Mouse (Mus musculus) G1E (cell line): ENCODE results near the gene Itgae. TPM values are rescaled to one million over a fixed set of nuclear protein-coding genes. Genes with fewer than 3 reads are reported as not detected.

Source experiments
- ATAC-seq: 2 replicates; pipeline ENCODE4 v1.8.0; 2016; ENCODE audit warnings: mild to moderate bottlenecking; ENCODE audit not compliant: insufficient number of reproducible peaks, poor library complexity, low FRiP score, severe bottlenecking; ENCODE audit errors: extremely low read depth
- DNase-seq: peaks from one replicate; pipeline ENCODE4 v3.0.0; 2012; ENCODE audit warnings: low spot score
- H3K27me3 ChIP-seq: 2 replicates; pipeline ENCODE4 v1.6.1; 2012; ENCODE audit warnings: mild to moderate bottlenecking, low read length, inconsistent platforms; ENCODE audit not compliant: insufficient read depth
- H3K36me3 ChIP-seq: replicated peaks from 2 replicates; pipeline ENCODE3; 2012; ENCODE audit warnings: mild to moderate bottlenecking, inconsistent platforms
- H3K4me1 ChIP-seq: 2 replicates; pipeline ENCODE4 v1.6.1; 2012; ENCODE audit warnings: low read depth, low read length, inconsistent platforms, mixed read lengths; ENCODE audit not compliant: insufficient read depth
- H3K4me3 ChIP-seq: 2 replicates; pipeline ENCODE4 v1.5.1; 2012; ENCODE audit warnings: low read depth, mild to moderate bottlenecking, inconsistent platforms, low read length, moderate library complexity, mixed read lengths
- H3K9me3 ChIP-seq: replicated peaks from 2 replicates; pipeline ENCODE4 v1.6.1; 2012; ENCODE audit warnings: inconsistent platforms
- CTCF ChIP-seq: IDR thresholded peaks from 2 replicates; pipeline ENCODE4 v1.5.1; 2012; ENCODE audit warnings: low read depth, low read length, inconsistent platforms, mixed read lengths
- GATA1 ChIP-seq: IDR thresholded peaks from 2 replicates; pipeline ENCODE4 v1.6.1; 2012; ENCODE audit warnings: borderline replicate concordance, low read length, inconsistent platforms, mixed read lengths
- GATA2 ChIP-seq: IDR thresholded peaks from 2 replicates; pipeline ENCODE4 v1.6.1; 2012; ENCODE audit warnings: low read depth, low read length, inconsistent platforms, borderline replicate concordance
- POLR2AphosphoS5 ChIP-seq: IDR thresholded peaks from 2 replicates; pipeline ENCODE4 v1.6.1; 2012; ENCODE audit warnings: low read depth, low read length, inconsistent platforms; ENCODE audit not compliant: insufficient replicate concordance
- TAL1 ChIP-seq: conservative IDR thresholded peaks from 2 replicates; pipeline ENCODE4 v1.6.1; 2012; ENCODE audit warnings: low read depth, low read length, inconsistent platforms, mixed read lengths
- polyA plus RNA-seq: library from polyadenylated mRNA; stranded (reverse); fragments of >175 nt; gene quantifications from 2 replicates; pipeline ENCODE4 v1.2.3, GENCODE M21; 2012
- total RNA-seq, 2 experiments: library from RNA; stranded (forward) in 1 of 2; stranded (reverse) in 1 of 2; fragments of 200-1000 nt in 1 of 2; fragments of >200 nt in 1 of 2; fragmentation: Nextera tagmentation in 1 of 2; gene quantifications; 2 replicates each; pipeline ENCODE4 v1.2.3; 2014 to 2017

The Itgae gene
- total and polyA plus RNA-seq, 3 experiments, result 0.04 to 0.23 (median 0.05) TPM

DNA sequence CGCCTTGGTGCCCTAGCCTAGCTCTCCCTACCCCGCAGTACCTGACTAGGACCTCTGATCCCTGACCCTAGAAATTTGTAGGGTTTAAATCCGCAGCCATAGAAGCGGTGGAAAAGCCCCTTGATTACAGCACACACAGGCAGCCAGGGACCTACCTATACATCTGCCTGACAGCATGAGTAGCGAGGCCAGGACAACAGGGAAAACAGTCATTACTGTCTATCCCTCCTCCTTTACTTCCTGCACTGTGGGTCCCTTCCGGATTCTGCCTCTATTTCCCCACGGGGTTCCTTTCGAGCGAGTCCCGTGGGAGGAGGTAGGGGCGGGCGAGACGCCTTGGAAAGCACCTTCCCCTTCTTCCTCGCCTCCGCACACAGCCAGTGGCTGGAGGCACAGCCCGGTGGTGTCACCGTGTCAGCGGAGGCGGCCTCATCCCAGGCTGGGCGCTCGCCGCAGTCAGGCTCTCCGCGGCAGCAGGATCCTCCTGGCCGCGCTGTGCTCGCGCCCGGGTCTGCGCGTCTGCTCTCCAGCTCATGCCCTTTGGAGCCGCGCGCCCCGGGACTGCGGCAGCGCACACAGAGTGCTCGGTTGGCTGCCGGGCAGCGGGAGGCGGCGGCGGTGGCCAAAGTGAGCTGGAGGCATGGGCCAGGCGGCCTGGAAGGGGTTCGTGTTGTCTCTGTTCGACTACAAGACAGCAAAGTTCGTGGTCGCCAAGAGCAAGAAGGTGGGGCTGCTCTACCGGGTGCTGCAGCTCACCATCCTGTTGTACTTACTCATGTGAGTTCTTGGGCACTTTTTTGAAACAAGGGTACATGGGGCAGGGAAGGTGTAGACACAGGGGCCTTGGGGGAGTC, 69.8 kb downstream of the Itgae start, which contains the start of gene P2rx5:
TSS of gene P2rx5 (plus strand) at position 465 of the 854 bp plus-strand sequence.
- TF ChIP-seq TAL1, result no peak
- TF ChIP-seq POLR2AphosphoS5, result no peak
- peaks cover 34% of the 10 kb centered on the region for H3K27me3 ChIP-seq
- ATAC-seq (no peak), DNase-seq (no peak)
- no peaks in the 10 kb centered on the region for H3K9me3 ChIP-seq
- peaks cover 3% of the 10 kb centered on the region for H3K36me3 ChIP-seq
- peaks cover 9% of the 10 kb centered on the region for H3K4me1 ChIP-seq
- H3K4me3 ChIP-seq, result no peak within 1 kb of the TSS

GRCm38 (mm10) chr11:73160811-73161200, 70.4 kb downstream of the Itgae start:
- TF ChIP-seq CTCF (no peak), TAL1 (no peak), GATA2 (no peak), GATA1 (no peak), POLR2AphosphoS5 (no peak)
- ATAC-seq (no peak), DNase-seq (no peak)
- Histone ChIP-seq H3K36me3 (peaks cover 3% of the 10 kb centered on the region), H3K9me3 (no peaks in the 10 kb centered on the region), H3K27me3 (peaks cover 31% of the 10 kb centered on the region), H3K4me3 (no peak overlapping the region), H3K4me1 (peaks cover 13% of the 10 kb centered on the region)

GRCm38 (mm10) chr11:73161616-73162015, 71.2 kb downstream of the Itgae start:
- DNase-seq (no peak), ATAC-seq (no peak)
- Histone ChIP-seq H3K4me3 (no peak overlapping the region), H3K9me3 (no peaks in the 10 kb centered on the region), H3K27me3 (peaks cover 30% of the 10 kb centered on the region), H3K36me3 (peaks cover 10% of the 10 kb centered on the region), H3K4me1 (peaks cover 18% of the 10 kb centered on the region)
- TF ChIP-seq GATA1, result no peak
- no peak for TF ChIP-seq POLR2AphosphoS5
- TF ChIP-seq TAL1, result no peak
- no peak for TF ChIP-seq GATA2
- TF ChIP-seq CTCF, result no peak

DNA sequence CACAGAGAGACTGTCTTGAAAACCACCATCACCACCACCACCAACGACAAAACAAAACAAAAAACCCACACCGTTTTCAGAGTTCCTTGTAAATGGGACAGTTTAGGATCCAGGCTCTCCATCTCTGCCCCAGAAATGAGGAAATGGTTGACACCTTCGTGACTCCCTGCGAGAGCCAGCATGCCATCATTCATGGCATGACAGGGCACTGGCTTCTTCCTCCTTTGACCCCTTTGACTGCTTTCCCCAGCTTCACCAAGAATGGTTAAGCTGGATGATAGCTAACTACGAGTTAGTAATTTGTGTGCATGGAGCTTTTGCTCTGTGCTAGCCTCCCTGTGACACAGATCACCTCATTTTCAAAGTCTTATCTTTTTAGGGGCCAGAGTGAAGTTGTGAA, 71.9 kb downstream of the Itgae start:
- peaks cover 17% of the 10 kb centered on the region for H3K36me3 ChIP-seq
- ATAC-seq (no peak), DNase-seq (no peak)
- H3K27me3 ChIP-seq, result peaks cover 25% of the 10 kb centered on the region
- no peak overlapping the region for H3K4me3 ChIP-seq
- TF ChIP-seq CTCF, result no peak
- no peak for TF ChIP-seq GATA2
- TF ChIP-seq TAL1, result no peak
- no peak for TF ChIP-seq GATA1
- TF ChIP-seq POLR2AphosphoS5, result no peak
- H3K4me1 ChIP-seq, result peaks cover 18% of the 10 kb centered on the region
- no peaks in the 10 kb centered on the region for H3K9me3 ChIP-seq

- no peak overlapping the region for H3K4me3 ChIP-seq
- no peaks in the 10 kb centered on the region for H3K9me3 ChIP-seq
- DNase-seq, result no peak
- peaks cover 40% of the 10 kb centered on the region for H3K4me1 ChIP-seq
- H3K27me3 ChIP-seq, result no peaks in the 10 kb centered on the region
- no peak for ATAC-seq
- no peak for TF ChIP-seq GATA2
- TF ChIP-seq CTCF, result no peak
- no peak for TF ChIP-seq POLR2AphosphoS5
- no peak for TF ChIP-seq TAL1
- TF ChIP-seq GATA1, result no peak
- peaks cover 74% of the 10 kb centered on the region for H3K36me3 ChIP-seq
These were observed 77.7 kb downstream of the Itgae start for GRCm38 (mm10) chr11:73168071-73168470.

DNA sequence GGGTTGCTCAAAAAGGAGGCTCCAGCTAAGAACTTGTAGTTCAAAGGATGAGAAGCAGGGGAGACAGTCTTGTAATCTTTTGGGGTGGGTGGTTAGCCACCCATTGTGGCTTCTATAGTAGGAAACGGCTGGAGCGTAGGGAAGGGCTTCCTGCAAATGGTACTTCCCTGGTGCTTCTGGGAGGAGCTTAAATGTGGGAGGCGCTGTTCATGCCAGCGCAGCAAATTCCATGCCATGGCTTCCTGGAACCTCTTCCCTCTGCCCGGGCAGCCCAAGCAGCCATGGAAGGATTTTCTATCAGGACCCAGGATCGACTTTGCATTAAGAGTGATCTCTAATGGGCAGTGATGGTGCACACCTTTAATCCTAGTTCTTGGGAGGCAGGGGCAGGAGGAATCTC, 78.2 kb downstream of the Itgae start:
- no peak for TF ChIP-seq GATA2
- Histone ChIP-seq H3K36me3 (peaks cover 78% of the 10 kb centered on the region), H3K4me1 (peaks cover 43% of the 10 kb centered on the region), H3K27me3 (no peaks in the 10 kb centered on the region), H3K4me3 (no peak overlapping the region), H3K9me3 (no peaks in the 10 kb centered on the region)
- ATAC-seq (no peak), DNase-seq (no peak)
